Mouse (Mus musculus): ENCODE results near the gene Tbc1d22a. TPM values are rescaled to one million over a fixed set of nuclear protein-coding genes. Genes with fewer than 3 reads are reported as not detected.

Tbc1d22a gene
- total RNA-seq, 1 experiment: 19.2 TPM

DNA sequence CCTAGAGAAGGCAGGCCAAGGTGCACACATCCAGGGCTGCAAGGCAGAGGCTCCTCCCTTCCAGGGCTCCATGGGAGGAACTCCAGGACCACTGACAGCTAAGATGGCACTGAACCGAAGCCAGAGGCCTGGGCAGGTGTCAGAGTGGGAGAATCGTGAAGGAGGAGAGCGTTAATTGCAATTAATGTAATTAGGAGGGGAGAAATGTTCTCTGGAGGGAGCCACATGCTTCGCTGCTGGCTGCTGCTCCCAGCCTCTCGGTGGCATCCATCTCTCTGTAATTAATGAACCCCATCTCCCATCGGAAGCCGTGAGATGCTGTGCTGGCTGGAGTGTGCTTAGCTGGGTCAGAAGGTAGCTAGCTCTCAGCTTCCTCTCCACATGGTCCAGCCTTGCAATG lies 116.2 kb downstream of the Tbc1d22a start:
- Histone ChIP-seq H3K4me1 (ENCODE audit: control insufficient read depth in 2 of 2, insufficient read depth in 2 of 2, low read length in 2 of 2, poor library complexity in 1 of 2) (no peaks in the 10 kb centered on the region), H3K9me3 (ENCODE audit: control insufficient read depth, insufficient read depth, low read depth, low read length) (no peaks in the 10 kb centered on the region), H3K36me3 (ENCODE audit: control insufficient read depth, insufficient read depth, low read length, poor library complexity, severe bottlenecking) (no peaks in the 10 kb centered on the region), H3K4me3 (ENCODE audit: insufficient read depth in 1 of 2, low read depth in 1 of 2, low read length in 2 of 2, poor library complexity in 1 of 2, severe bottlenecking in 1 of 2) (no peak overlapping the region), H3K27ac (ENCODE audit: insufficient read depth, low read depth, low read length, poor library complexity, severe bottlenecking) (no peak overlapping the region), H3K9ac (ENCODE audit: insufficient read depth, low read depth, low read length, poor library complexity, severe bottlenecking) (no peak overlapping the region)
- in situ Hi-C loops (cut with MboI; ENCODE audit: low sequenced_read_pairs in 2 of 2, unreplicated experiment in 2 of 2): no loop called here
- no peak for DNase-seq (ENCODE audit: low read depth, low spot score)
- TF ChIP-seq HCFC1 (IDR thresholded peaks at IDR 0.05; ENCODE audit: borderline replicate concordance, insufficient read depth, low read length) (no peak), ZNF384 (IDR thresholded peaks at IDR 0.05; ENCODE audit: low read depth, low read length) (no peak), MAFK (IDR thresholded peaks at IDR 0.05; ENCODE audit: insufficient read depth, low read depth, low read length) (no peak), CHD2 (IDR thresholded peaks at IDR 0.05; ENCODE audit: low read depth, low read length) (no peak), ZC3H11A (IDR thresholded peaks at IDR 0.05; ENCODE audit: borderline replicate concordance, low read depth, low read length) (no peak)

DNA sequence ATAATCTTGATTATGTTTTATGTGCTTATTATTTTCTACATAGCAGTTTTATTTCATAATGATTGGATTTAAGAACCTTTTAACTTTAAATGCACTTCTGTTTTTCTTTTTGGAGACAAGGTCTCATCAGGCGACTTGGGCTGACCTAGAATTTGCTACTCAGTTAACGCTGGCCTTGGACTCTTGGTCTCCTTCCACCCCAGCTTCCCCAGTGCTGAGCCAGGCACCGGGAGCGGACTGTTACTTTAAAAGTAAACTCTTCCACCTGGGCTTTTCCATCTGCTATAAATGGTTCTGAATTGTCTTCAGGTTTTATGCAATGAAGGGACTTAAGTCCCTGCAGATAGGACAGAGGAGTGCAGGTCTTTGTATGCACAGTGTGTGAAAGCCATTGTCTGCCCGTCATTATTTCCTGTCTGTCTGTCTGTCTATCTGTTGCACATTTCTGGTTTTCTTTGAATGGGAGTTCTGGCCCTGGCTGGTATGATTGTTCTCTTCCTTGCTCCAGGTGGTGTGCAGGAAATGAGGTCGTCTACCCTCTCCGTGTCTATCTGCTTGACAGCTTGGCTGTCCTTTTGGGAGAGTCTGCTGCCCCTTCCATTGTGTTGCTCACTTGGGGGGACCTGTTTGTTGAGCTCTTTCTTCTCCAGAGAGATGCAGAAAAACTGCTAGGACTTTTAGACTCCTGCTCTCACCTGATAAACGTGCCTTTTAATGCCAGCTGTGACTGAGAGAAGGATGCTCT lies 117.4 kb downstream of the Tbc1d22a start:
- Histone ChIP-seq H3K9ac (ENCODE audit: insufficient read depth, low read depth, low read length, poor library complexity, severe bottlenecking) (no peak overlapping the region), H3K27ac (ENCODE audit: insufficient read depth, low read depth, low read length, poor library complexity, severe bottlenecking) (no peak overlapping the region), H3K36me3 (ENCODE audit: control insufficient read depth, insufficient read depth, low read length, poor library complexity, severe bottlenecking) (no peaks in the 10 kb centered on the region), H3K4me3 (ENCODE audit: insufficient read depth in 1 of 2, low read depth in 1 of 2, low read length in 2 of 2, poor library complexity in 1 of 2, severe bottlenecking in 1 of 2) (no peak overlapping the region), H3K4me1 (ENCODE audit: control insufficient read depth in 2 of 2, insufficient read depth in 2 of 2, low read length in 2 of 2, poor library complexity in 1 of 2) (no peaks in the 10 kb centered on the region), H3K9me3 (ENCODE audit: control insufficient read depth, insufficient read depth, low read depth, low read length) (no peaks in the 10 kb centered on the region)
- no peak for DNase-seq (ENCODE audit: low read depth, low spot score)
- TF ChIP-seq MAFK (IDR thresholded peaks at IDR 0.05; ENCODE audit: insufficient read depth, low read depth, low read length) (no peak), ZNF384 (IDR thresholded peaks at IDR 0.05; ENCODE audit: low read depth, low read length) (no peak), CHD2 (IDR thresholded peaks at IDR 0.05; ENCODE audit: low read depth, low read length) (no peak), HCFC1 (IDR thresholded peaks at IDR 0.05; ENCODE audit: borderline replicate concordance, insufficient read depth, low read length) (no peak), ZC3H11A (IDR thresholded peaks at IDR 0.05; ENCODE audit: borderline replicate concordance, low read depth, low read length) (no peak)
- in situ Hi-C loops (cut with MboI; ENCODE audit: low sequenced_read_pairs in 2 of 2, unreplicated experiment in 2 of 2): no loop called here

DNA sequence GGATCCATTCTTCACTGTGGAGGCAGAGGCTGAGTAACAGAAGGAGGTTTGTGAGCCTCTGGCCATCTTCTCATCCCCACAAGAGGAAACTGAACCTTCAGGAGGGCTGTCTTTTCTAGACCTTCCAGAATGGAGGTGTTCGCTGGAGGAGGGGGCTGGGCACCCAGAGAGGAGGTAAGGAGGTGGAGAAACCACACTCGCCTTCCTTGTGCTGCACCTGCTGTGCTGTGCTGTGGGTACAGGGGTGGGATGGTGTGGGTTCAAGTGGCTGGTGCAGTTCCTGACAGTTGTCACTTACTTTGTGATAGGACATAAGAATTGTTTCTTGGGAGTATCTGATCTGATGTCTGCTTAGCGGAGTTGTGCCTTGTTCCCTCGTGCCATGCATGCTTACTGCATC lies 118.9 kb downstream of the Tbc1d22a start:
- Histone ChIP-seq H3K9me3 (ENCODE audit: control insufficient read depth, insufficient read depth, low read depth, low read length) (no peaks in the 10 kb centered on the region), H3K27ac (ENCODE audit: insufficient read depth, low read depth, low read length, poor library complexity, severe bottlenecking) (no peak overlapping the region), H3K36me3 (ENCODE audit: control insufficient read depth, insufficient read depth, low read length, poor library complexity, severe bottlenecking) (no peaks in the 10 kb centered on the region), H3K4me3 (ENCODE audit: insufficient read depth in 1 of 2, low read depth in 1 of 2, low read length in 2 of 2, poor library complexity in 1 of 2, severe bottlenecking in 1 of 2) (no peak overlapping the region), H3K4me1 (ENCODE audit: control insufficient read depth in 2 of 2, insufficient read depth in 2 of 2, low read length in 2 of 2, poor library complexity in 1 of 2) (no peaks in the 10 kb centered on the region), H3K9ac (ENCODE audit: insufficient read depth, low read depth, low read length, poor library complexity, severe bottlenecking) (no peak overlapping the region)
- in situ Hi-C loops (cut with MboI; ENCODE audit: low sequenced_read_pairs in 2 of 2, unreplicated experiment in 2 of 2): no loop called here
- no peak for DNase-seq (ENCODE audit: low read depth, low spot score)
- TF ChIP-seq ZNF384 (IDR thresholded peaks at IDR 0.05; ENCODE audit: low read depth, low read length) (no peak), MAFK (IDR thresholded peaks at IDR 0.05; ENCODE audit: insufficient read depth, low read depth, low read length) (no peak), CHD2 (IDR thresholded peaks at IDR 0.05; ENCODE audit: low read depth, low read length) (no peak), HCFC1 (IDR thresholded peaks at IDR 0.05; ENCODE audit: borderline replicate concordance, insufficient read depth, low read length) (no peak), ZC3H11A (IDR thresholded peaks at IDR 0.05; ENCODE audit: borderline replicate concordance, low read depth, low read length) (no peak)

DNA sequence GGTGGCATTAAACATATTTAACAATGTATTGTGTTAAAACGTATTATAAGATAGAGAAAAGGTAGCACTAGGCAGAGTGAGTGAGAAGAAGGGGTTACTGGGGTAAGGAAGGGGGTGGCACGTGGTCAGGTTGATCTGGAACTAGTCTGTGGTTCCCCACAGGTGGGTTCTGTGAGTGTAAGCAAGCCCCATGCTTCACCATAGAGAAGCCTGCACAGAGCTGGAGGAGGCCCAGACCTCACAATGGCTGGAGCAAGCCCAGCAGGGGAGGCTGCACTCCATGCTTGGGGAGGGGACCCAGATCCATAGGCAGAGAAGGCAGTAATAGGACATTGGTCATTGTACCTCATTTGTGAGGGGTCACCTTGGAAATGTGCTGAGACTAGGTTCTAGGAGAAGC lies 119.3 kb downstream of the Tbc1d22a start:
- Histone ChIP-seq H3K9ac (ENCODE audit: insufficient read depth, low read depth, low read length, poor library complexity, severe bottlenecking) (no peak overlapping the region), H3K36me3 (ENCODE audit: control insufficient read depth, insufficient read depth, low read length, poor library complexity, severe bottlenecking) (no peaks in the 10 kb centered on the region), H3K4me1 (ENCODE audit: control insufficient read depth in 2 of 2, insufficient read depth in 2 of 2, low read length in 2 of 2, poor library complexity in 1 of 2) (no peaks in the 10 kb centered on the region), H3K27ac (ENCODE audit: insufficient read depth, low read depth, low read length, poor library complexity, severe bottlenecking) (no peak overlapping the region), H3K4me3 (ENCODE audit: insufficient read depth in 1 of 2, low read depth in 1 of 2, low read length in 2 of 2, poor library complexity in 1 of 2, severe bottlenecking in 1 of 2) (no peak overlapping the region), H3K9me3 (ENCODE audit: control insufficient read depth, insufficient read depth, low read depth, low read length) (no peaks in the 10 kb centered on the region)
- in situ Hi-C loops (cut with MboI; ENCODE audit: low sequenced_read_pairs in 2 of 2, unreplicated experiment in 2 of 2): no loop called here
- TF ChIP-seq HCFC1 (IDR thresholded peaks at IDR 0.05; ENCODE audit: borderline replicate concordance, insufficient read depth, low read length): no peak
- no peak for TF ChIP-seq CHD2 (IDR thresholded peaks at IDR 0.05; ENCODE audit: low read depth, low read length)
- no peak for TF ChIP-seq MAFK (IDR thresholded peaks at IDR 0.05; ENCODE audit: insufficient read depth, low read depth, low read length)
- TF ChIP-seq ZC3H11A (IDR thresholded peaks at IDR 0.05; ENCODE audit: borderline replicate concordance, low read depth, low read length): no peak
- no peak for TF ChIP-seq ZNF384 (IDR thresholded peaks at IDR 0.05; ENCODE audit: low read depth, low read length)
- no peak for DNase-seq (ENCODE audit: low read depth, low spot score)

Data from ES-E14 (cell line).